Mouse (Mus musculus) kidney, adult 2 months (tissue): ENCODE data around the gene Smco3. TPM values are rescaled to one million over a fixed set of nuclear protein-coding genes. Genes with fewer than 3 reads are reported as not detected.
A peak's percentile ranks its signal among the peaks of the same experiment; 100 is the strongest.

Experiments used
- DNase-seq: peaks from one replicate; pipeline ENCODE4 v3.0.0; 2021
- H3K27ac ChIP-seq: fragments of 200-500 bp; 2 replicates; pipeline ENCODE4 v1.5.1; 2012; ENCODE audit warnings: low read depth, low read length, control low read depth, inconsistent platforms; ENCODE audit not compliant: insufficient read depth
- H3K27me3 ChIP-seq: fragments of 200-500 bp; replicated peaks from 2 replicates; pipeline ENCODE4 v1.6.1; 2012; ENCODE audit warnings: mild to moderate bottlenecking, moderate library complexity, low read length, inconsistent platforms; ENCODE audit not compliant: control insufficient read depth, insufficient read depth
- H3K36me3 ChIP-seq: fragments of 200-500 bp; 2 replicates; pipeline ENCODE4 v1.6.1; 2012; ENCODE audit warnings: mild to moderate bottlenecking, moderate library complexity, low read length, inconsistent platforms; ENCODE audit not compliant: control insufficient read depth, insufficient read depth
- H3K4me1 ChIP-seq: fragments of 200-500 bp; 2 replicates; pipeline ENCODE4 v1.6.1; 2011; ENCODE audit warnings: low read length; ENCODE audit not compliant: control insufficient read depth, insufficient read depth
- H3K4me3 ChIP-seq: fragments of 200-500 bp; 2 replicates; pipeline ENCODE4 v1.5.1; 2011; ENCODE audit warnings: mild to moderate bottlenecking, low read depth, low read length, control low read depth; ENCODE audit not compliant: insufficient read depth
- CTCF ChIP-seq: fragments of 200-500 bp; conservative IDR thresholded peaks from 2 replicates; pipeline ENCODE4 v1.5.1; 2011; ENCODE audit warnings: low read depth, mild to moderate bottlenecking, control low read depth, low read length, moderate library complexity, mixed read lengths; ENCODE audit not compliant: insufficient read depth, insufficient read length
- POLR2A ChIP-seq: fragments of 200-500 bp; IDR thresholded peaks from one replicate; pipeline ENCODE4 v1.6.1; 2011; ENCODE audit warnings: low read depth, low read length, control low read depth
- WGBS: fragments of 180-500 bp; shearing (Covaris S2); methylation state at CpG from one replicate; pipeline ENCODE4 v1.1.7; 2018; 5-methylcytosine and 5-hydroxymethylcytosine counted together
- polyA plus RNA-seq: library from polyadenylated mRNA; depleted of rRNA; stranded (reverse); fragments of >200 nt; gene quantifications from 2 replicates; pipeline ENCODE4 v1.2.3, GENCODE M21; 2012

The Smco3 gene
- polyA plus RNA-seq, 1 experiment, result 0.59 TPM

GRCm38 (mm10) chr6:136868921-136869320, 33.7 kb upstream of the Smco3 start:
- no peak for DNase-seq
- H3K36me3 ChIP-seq, result no peaks in the 10 kb centered on the region
- H3K27ac ChIP-seq, result no peak overlapping the region
- TF ChIP-seq POLR2A (no peak), CTCF (no peak)
- no peaks in the 10 kb centered on the region for H3K27me3 ChIP-seq
- H3K4me1 ChIP-seq, result no peaks in the 10 kb centered on the region
- WGBS, result 71% methylated on average over 5 of the region's 5 CpGs
- no peak overlapping the region for H3K4me3 ChIP-seq

DNA sequence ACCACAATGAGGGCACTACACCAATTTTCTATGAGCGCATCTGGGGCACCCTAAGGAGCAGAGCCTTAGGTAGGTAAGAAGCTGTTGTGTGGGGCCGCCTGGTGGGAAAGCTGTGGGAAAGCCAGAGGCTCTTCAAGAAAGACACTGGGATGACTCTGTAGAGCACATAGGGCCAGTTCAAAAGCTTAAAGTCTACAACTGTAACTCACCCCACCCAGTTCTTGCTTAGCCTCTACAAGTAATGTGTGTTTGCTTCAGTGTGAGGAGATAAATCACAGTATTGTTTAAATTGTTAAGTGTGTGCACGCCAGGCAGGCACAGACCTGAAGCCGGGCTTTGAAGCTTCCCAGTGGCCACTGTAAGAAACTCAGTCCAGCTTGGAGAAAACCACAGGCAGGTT, 30.9 kb upstream of the Smco3 start:
- no peaks in the 10 kb centered on the region for H3K36me3 ChIP-seq
- H3K4me3 ChIP-seq, result no peak overlapping the region
- WGBS, result 92% methylated on average over 4 of the region's 4 CpGs
- H3K27me3 ChIP-seq, result no peaks in the 10 kb centered on the region
- no peaks in the 10 kb centered on the region for H3K4me1 ChIP-seq
- TF ChIP-seq POLR2A (no peak), CTCF (no peak)
- H3K27ac ChIP-seq, result no peak overlapping the region
- no peak for DNase-seq

- DNase-seq, result no peak
- Histone ChIP-seq H3K4me1 (no peaks in the 10 kb centered on the region), H3K27me3 (no peaks in the 10 kb centered on the region), H3K27ac (no peak overlapping the region), H3K4me3 (no peak overlapping the region), H3K36me3 (no peaks in the 10 kb centered on the region)
- TF ChIP-seq CTCF (no peak), POLR2A (no peak)
- 91% methylated on average over 5 of the region's 5 CpGs for WGBS
Measured at GRCm38 (mm10) chr6:136865360-136865759, 30.1 kb upstream of the Smco3 start.

GRCm38 (mm10) chr6:136861020-136861419, 25.8 kb upstream of the Smco3 start:
- TF ChIP-seq POLR2A, result no peak
- 0 out of 2 replicates have a peak, but pooled peaks have one; percentile 11 for TF ChIP-seq CTCF
- no peak overlapping the region for H3K27ac ChIP-seq
- no peak overlapping the region for H3K4me3 ChIP-seq
- H3K36me3 ChIP-seq, result no peaks in the 10 kb centered on the region
- whole genome bisulfite sequencing, result 38% methylated on average over 9 of the region's 9 CpGs
- H3K27me3 ChIP-seq, result no peaks in the 10 kb centered on the region
- peak; percentile 68 for DNase-seq
- H3K4me1 ChIP-seq, result no peaks in the 10 kb centered on the region

- Histone ChIP-seq H3K4me3 (no peak overlapping the region), H3K27me3 (no peaks in the 10 kb centered on the region), H3K36me3 (no peaks in the 10 kb centered on the region), H3K4me1 (no peaks in the 10 kb centered on the region), H3K27ac (0 out of 2 replicates have a peak overlapping the region, but pooled peaks have one; percentile 13)
- DNase-seq, result no peak
- TF ChIP-seq CTCF, result no peak
- TF ChIP-seq POLR2A, result no peak
- 69% methylated on average over 8 of the region's 8 CpGs for WGBS
Measured at GRCm38 (mm10) chr6:136858420-136858819, 23.2 kb upstream of the Smco3 start.

GRCm38 (mm10) chr6:136857873-136858260, 22.6 kb upstream of the Smco3 start:
- DNase-seq, result peak; percentile 63
- H3K4me3 ChIP-seq, result no peak overlapping the region
- TF ChIP-seq CTCF (no peak), POLR2A (no peak)
- 35% methylated on average over 11 of the region's 11 CpGs for WGBS
- H3K36me3 ChIP-seq, result no peaks in the 10 kb centered on the region
- H3K27ac ChIP-seq, result peak overlapping the region; percentile 50
- H3K4me1 ChIP-seq, result peaks cover 1% of the 10 kb centered on the region
- no peaks in the 10 kb centered on the region for H3K27me3 ChIP-seq

- TF ChIP-seq CTCF (no peak), POLR2A (no peak)
- no peaks in the 10 kb centered on the region for H3K27me3 ChIP-seq
- peak within 1 kb of the TSS; percentile 50 for H3K27ac ChIP-seq
- H3K36me3 ChIP-seq, result no peaks in the 10 kb centered on the region
- H3K4me3 ChIP-seq, result peak within 1 kb of the TSS; percentile 9
- DNase-seq, result peak; percentile 25
- WGBS, result 61% methylated on average over 18 of the region's 18 CpGs
- peaks cover 6% of the 10 kb centered on the region for H3K4me1 ChIP-seq
Measured at GRCm38 (mm10) chr6:136857186-136857872, 22.1 kb upstream of the Smco3 start, which contains the start of gene Art4. TSS of gene Art4 (minus strand) at chr6:136857733.
